Comparison of ENCODE assay signal across 8 mouse cellular contexts in genomic region chr6:55519605-55520201, GRCm38 (mm10).
DNase-seq lines count a peak whose midpoint lies in the region; ATAC-seq and TF ChIP-seq lines count a peak whose summit lies in the region.

No protein-coding gene starts in this region.

- no peak overlapping the region for H3K9ac ChIP-seq in liver, embryonic 12.5 days
- no peak overlapping the region for H3K9ac ChIP-seq in intestine, postnatal 0 days (ENCODE audit: low read depth, low read length)
- H3K9ac ChIP-seq in midbrain, embryonic 13.5 days (replicated peaks): 0 out of 2 replicates have a peak overlapping the region, but pooled peaks have one; percentile 19
- no peak overlapping the region for H3K9ac ChIP-seq in stomach, embryonic 15.5 days

- WGBS in liver, embryonic 12.5 days (ENCODE audit: insufficient replicate concordance): 17% methylated on average over 11 of the region's 11 CpGs
- WGBS in embryonic facial prominence, embryonic 10.5 days: 16% methylated on average over 11 of the region's 11 CpGs
- WGBS in intestine, postnatal 0 days: 18% methylated on average over 11 of the region's 11 CpGs
- WGBS in midbrain, embryonic 13.5 days: 17% methylated on average over 11 of the region's 11 CpGs
- WGBS in stomach, embryonic 15.5 days: 17% methylated on average over 11 of the region's 11 CpGs

- no peaks in the 10 kb centered on the region for H3K27me3 ChIP-seq in liver, embryonic 12.5 days (replicated peaks)
- H3K27me3 ChIP-seq in embryonic facial prominence, embryonic 10.5 days (replicated peaks; ENCODE audit: low read depth, poor library complexity, severe bottlenecking): no peaks in the 10 kb centered on the region
- H3K27me3 ChIP-seq in intestine, postnatal 0 days (replicated peaks; ENCODE audit: control insufficient read depth, insufficient read depth, low read length): no peaks in the 10 kb centered on the region
- H3K27me3 ChIP-seq in midbrain, embryonic 13.5 days: no peaks in the 10 kb centered on the region
- H3K27me3 ChIP-seq in stomach, embryonic 15.5 days (replicated peaks): no peaks in the 10 kb centered on the region

- no peak overlapping the region for H3K27ac ChIP-seq in liver, embryonic 12.5 days
- peak overlapping the region; percentile 58; the same call in 1 of the 2 replicates for H3K27ac ChIP-seq in embryonic facial prominence, embryonic 10.5 days (replicated peaks)
- H3K27ac ChIP-seq in intestine, postnatal 0 days (ENCODE audit: low read depth, low read length): no peak overlapping the region
- no peak overlapping the region for H3K27ac ChIP-seq in midbrain, embryonic 13.5 days
- H3K27ac ChIP-seq in stomach, embryonic 15.5 days: no peak overlapping the region

- no peak overlapping the region for H3K4me3 ChIP-seq in liver, embryonic 12.5 days
- peak overlapping the region; percentile 36 for H3K4me3 ChIP-seq in embryonic facial prominence, embryonic 10.5 days
- H3K4me3 ChIP-seq in intestine, postnatal 0 days (ENCODE audit: low read depth, low read length): no peak overlapping the region
- H3K4me3 ChIP-seq in midbrain, embryonic 13.5 days (replicated peaks): no peak overlapping the region
- H3K4me3 ChIP-seq in stomach, embryonic 15.5 days (replicated peaks): no peak overlapping the region

- no peaks in the 10 kb centered on the region for H3K9me3 ChIP-seq in liver, embryonic 12.5 days (replicated peaks)
- no peaks in the 10 kb centered on the region for H3K9me3 ChIP-seq in embryonic facial prominence, embryonic 10.5 days
- 0 out of 2 replicates have a peak, but pooled peaks cover 2% of the 10 kb centered on the region for H3K9me3 ChIP-seq in intestine, postnatal 0 days (ENCODE audit: control insufficient read depth)
- 0 out of 2 replicates have a peak, but pooled peaks cover 4% of the 10 kb centered on the region for H3K9me3 ChIP-seq in midbrain, embryonic 13.5 days
- H3K9me3 ChIP-seq in stomach, embryonic 15.5 days: no peaks in the 10 kb centered on the region

- intact Hi-C loops in left cerebral cortex, postnatal 25 days (cut with DNase I): loop anchor here (1.0 to 5.0 kb wide), 3 partner anchors 158 to 530 kb away; no protein-coding TSS in a partner anchor

- no peaks in the 10 kb centered on the region for H3K4me1 ChIP-seq in liver, embryonic 12.5 days
- H3K4me1 ChIP-seq in embryonic facial prominence, embryonic 10.5 days: 0 out of 2 replicates have a peak, but pooled peaks cover 3% of the 10 kb centered on the region
- H3K4me1 ChIP-seq in intestine, postnatal 0 days (replicated peaks; ENCODE audit: control insufficient read depth, insufficient read depth, low read length): no peaks in the 10 kb centered on the region
- peaks cover 5% of the 10 kb centered on the region; the same call in 1 of the 2 replicates for H3K4me1 ChIP-seq in midbrain, embryonic 13.5 days (replicated peaks)
- H3K4me1 ChIP-seq in stomach, embryonic 15.5 days: no peaks in the 10 kb centered on the region

- ATAC-seq in liver, embryonic 12.5 days: no peak
- peak; percentile 69 for ATAC-seq in granulocyte monocyte progenitor cell, adult 5-6 weeks (replicated peaks; ENCODE audit: poor library complexity, severe bottlenecking)
- peak; percentile 81 for ATAC-seq in intestine, postnatal 0 days
- peak; percentile 95 for ATAC-seq in midbrain, embryonic 13.5 days
- ATAC-seq in stomach, embryonic 15.5 days (ENCODE audit: insufficient read depth, low FRiP score, low read depth): peak; percentile 68

- no peaks in the 10 kb centered on the region for H3K36me3 ChIP-seq in liver, embryonic 12.5 days
- H3K36me3 ChIP-seq in embryonic facial prominence, embryonic 10.5 days (replicated peaks): no peaks in the 10 kb centered on the region
- H3K36me3 ChIP-seq in intestine, postnatal 0 days (ENCODE audit: control insufficient read depth, insufficient read depth): no peaks in the 10 kb centered on the region
- H3K36me3 ChIP-seq in midbrain, embryonic 13.5 days: no peaks in the 10 kb centered on the region
- no peaks in the 10 kb centered on the region for H3K36me3 ChIP-seq in stomach, embryonic 15.5 days

- no peak overlapping the region for H3K4me2 ChIP-seq in liver, embryonic 12.5 days
- H3K4me2 ChIP-seq in intestine, postnatal 0 days (replicated peaks; ENCODE audit: low read depth): peak overlapping the region; percentile 35; the same call in 1 of the 2 replicates
- peak overlapping the region; percentile 28 for H3K4me2 ChIP-seq in midbrain, embryonic 13.5 days (replicated peaks)
- H3K4me2 ChIP-seq in stomach, embryonic 15.5 days: no peak overlapping the region

- peak; percentile 65 for DNase-seq in liver
- DNase-seq in embryonic facial prominence, embryonic 10.5 days (ENCODE audit: low spot score): peak; percentile 86
- peak; percentile 88 to 93 for DNase-seq in left cerebral cortex, postnatal 25 days (ENCODE audit: low spot score in 2 of 2)

- peak; percentile 92 for TF ChIP-seq CTCF in intestine, postnatal 0 days (IDR thresholded peaks at IDR 0.05; ENCODE audit: low read depth)

Comparison
In these comparisons a context has a peak if more than half of its experiments do, and no peak if none do; other contexts are left out.
1. H3K4me2 ChIP-seq: peak in intestine, postnatal 0 days (single experiment) and midbrain, embryonic 13.5 days (single experiment); none in liver, embryonic 12.5 days (single experiment) and stomach, embryonic 15.5 days (single experiment).
2. Peak in every context shown above with its lines, with median percentiles within 50 percentile points of each other: DNase-seq.